Mouse (Mus musculus) c-Kit-positive CD71-positive TER-119-positive erythroid progenitor cells, embryonic 14.5 days (primary cell): ENCODE measurements around the gene Bdp1.

ENCODE experiments used
- DNase-seq: peaks from one replicate; pipeline ENCODE4 v3.0.0-alpha.2; 2013; ENCODE audit warnings: low spot score

Gene Bdp1

DNA sequence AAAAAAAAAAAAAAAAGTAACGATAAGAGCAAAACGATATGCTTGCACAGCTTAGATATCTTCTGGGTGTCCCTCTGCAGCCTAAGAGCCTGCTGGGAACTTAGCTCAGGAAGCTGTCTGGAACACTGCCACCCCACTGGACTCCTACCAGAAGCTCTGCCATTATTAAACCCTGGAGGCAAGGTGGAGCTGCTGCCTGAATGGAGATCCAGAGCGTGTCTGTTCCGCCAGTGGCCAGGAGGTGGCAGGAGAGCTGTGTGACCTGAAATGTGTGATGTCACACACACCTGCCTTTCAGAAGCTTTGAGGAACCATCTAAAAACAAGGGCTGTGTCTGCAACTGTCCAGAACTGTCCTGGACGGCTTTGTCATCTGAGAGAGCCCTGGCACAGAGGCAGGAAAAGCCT, 102.1 kb downstream of the Bdp1 start:
- peak; percentile 63 for DNase-seq

DNA sequence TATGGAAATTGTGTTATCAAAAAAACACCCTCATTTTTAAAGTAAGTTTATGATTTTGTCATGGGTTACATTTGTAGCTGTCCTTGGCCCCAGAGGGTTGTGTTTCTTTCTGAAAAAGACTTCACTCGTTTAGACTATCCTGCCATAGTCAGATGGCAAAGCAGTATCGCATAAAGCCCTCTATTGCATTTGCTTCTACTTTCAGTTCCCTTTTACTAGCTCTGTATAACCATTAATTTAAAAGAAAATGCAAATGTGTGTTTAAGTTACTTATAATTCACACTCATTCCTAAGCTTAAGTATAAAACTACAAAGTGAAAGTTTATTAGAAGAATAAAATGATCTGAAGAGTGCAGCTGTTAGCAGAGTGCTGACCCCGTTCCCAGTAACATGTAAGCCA, 104.8 kb downstream of the Bdp1 start:
- no peak for DNase-seq

DNA sequence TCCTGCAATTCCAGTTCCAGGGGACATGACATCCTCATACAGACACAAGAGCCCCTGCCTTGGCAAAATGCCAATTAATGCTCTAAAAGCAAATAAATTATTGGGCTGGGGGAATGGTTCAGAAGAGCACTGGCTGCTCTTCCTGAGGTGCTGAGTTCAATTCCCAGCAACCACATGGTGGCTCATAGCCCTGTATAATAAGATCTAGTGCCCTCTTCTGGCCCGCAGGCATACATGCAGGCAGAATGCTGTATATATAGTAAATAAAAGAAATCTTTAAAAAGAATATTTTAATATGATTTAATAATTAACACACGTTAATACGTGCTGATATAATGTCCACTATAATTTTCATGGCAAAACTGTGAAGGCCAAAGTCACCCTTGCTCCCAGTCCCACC, 105.8 kb downstream of the Bdp1 start:
- no peak for DNase-seq

DNA sequence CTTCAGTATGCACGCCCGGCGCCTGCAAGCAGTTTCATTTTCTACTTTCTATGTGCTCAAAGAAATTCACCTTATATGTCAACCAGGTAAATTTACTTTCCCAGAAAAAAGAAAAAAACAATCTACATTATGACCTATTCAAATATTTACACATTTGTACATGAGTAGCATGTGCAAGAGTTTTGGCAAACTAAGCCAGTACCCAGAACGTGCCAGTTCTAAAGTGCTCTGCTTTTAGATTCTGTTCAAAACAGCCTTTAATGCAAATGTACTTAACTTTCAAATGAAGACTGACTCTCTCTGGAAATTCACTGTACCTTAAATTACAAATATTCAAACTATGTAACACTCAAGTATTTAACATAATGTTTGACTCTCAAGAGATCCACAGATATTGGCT, 114.3 kb downstream of the Bdp1 start:
- no peak for DNase-seq

- DNase-seq = no peak
These were observed 120.5 kb downstream of the Bdp1 start for GRCm38 (mm10) chr13:99983320-99983719.

DNA sequence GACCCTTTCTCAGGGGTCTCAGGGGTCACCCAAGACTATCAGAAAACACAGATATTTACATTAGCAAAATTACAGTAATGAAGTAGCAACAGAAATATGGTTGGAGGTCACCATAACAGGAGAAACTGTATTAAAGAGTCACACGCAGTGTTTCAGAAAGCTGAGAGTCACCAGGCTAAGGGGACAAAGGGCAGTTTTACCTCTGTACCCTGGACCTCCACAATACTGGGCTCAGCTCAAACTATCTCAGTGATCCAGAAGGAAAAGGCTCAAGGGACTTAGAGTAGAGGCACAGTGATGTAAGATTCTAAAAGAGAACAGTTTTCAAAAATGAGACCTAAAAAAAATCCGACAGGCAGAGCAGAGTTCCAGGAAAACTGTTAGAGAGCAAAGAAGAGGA, 124.5 kb downstream of the Bdp1 start:
- no peak for DNase-seq

GRCm38 (mm10) chr13:99970089-99970488, 133.8 kb downstream of the Bdp1 start:
- no peak for DNase-seq
